Mouse (Mus musculus) forebrain, embryonic 14.5 days (tissue): Measurements from ENCODE around the gene Tmem267. TPM values are rescaled to one million over a fixed set of nuclear protein-coding genes. Genes with fewer than 3 reads are reported as not detected.

Experiments
- ATAC-seq: fragments of 200-750 bp; cut with Nextera tagmentation; 2 replicates; pipeline ENCODE4 v1.8.0; 2017; ENCODE audit warnings: mild to moderate bottlenecking, moderate library complexity
- DNase-seq: peaks from one replicate; pipeline ENCODE4 v3.0.0-alpha.2; 2015; ENCODE audit warnings: low spot score
- H3K27ac ChIP-seq: fragments of 300-500 bp; sonication (generic); 2 replicates; pipeline ENCODE4 v1.5.1; 2014; ENCODE audit warnings: low read depth, mild to moderate bottlenecking, control low read depth, low read length, moderate library complexity
- H3K27me3 ChIP-seq: fragments of 300-500 bp; sonication (generic); replicated peaks from 2 replicates; pipeline ENCODE4 v1.6.1; 2014; ENCODE audit warnings: low read length, control low read depth, mixed read lengths; ENCODE audit not compliant: control insufficient read depth, insufficient read depth
- H3K36me3 ChIP-seq: fragments of 300-500 bp; sonication (generic); 2 replicates; pipeline ENCODE4 v1.6.1; 2014; ENCODE audit warnings: low read length, control low read depth; ENCODE audit not compliant: control insufficient read depth, insufficient read depth
- H3K4me1 ChIP-seq: fragments of 300-500 bp; sonication (generic); 2 replicates; pipeline ENCODE4 v1.6.1; 2014; ENCODE audit warnings: antibody characterized with exemption, low read length, control low read depth; ENCODE audit not compliant: control insufficient read depth, insufficient read depth
- H3K4me2 ChIP-seq: fragments of 300-500 bp; sonication (generic); 2 replicates; pipeline ENCODE4 v1.6.1; 2014; ENCODE audit warnings: mild to moderate bottlenecking, control low read depth, low read length
- H3K4me3 ChIP-seq: fragments of 300-500 bp; sonication (generic); 2 replicates; pipeline ENCODE4 v1.5.1; 2014; ENCODE audit warnings: low read depth, low read length, control low read depth
- H3K9ac ChIP-seq: fragments of 300-500 bp; sonication (generic); 2 replicates; pipeline ENCODE4 v1.6.1; 2014; ENCODE audit warnings: mild to moderate bottlenecking, low read length, control low read depth, moderate library complexity
- H3K9me3 ChIP-seq: fragments of 300-500 bp; sonication (generic); replicated peaks from 2 replicates; pipeline ENCODE4 v1.6.1; 2016; ENCODE audit warnings: low read length, control low read depth, mixed read lengths; ENCODE audit not compliant: control insufficient read depth
- WGBS: fragments of 180-500 bp; shearing (Covaris S2); extraction: QIAGEN DNeasy Blood & Tissue Kit; methylation state at CpG from one replicate; pipeline ENCODE4 v1.1.7; 2014; 5-methylcytosine and 5-hydroxymethylcytosine counted together
- polyA plus RNA-seq: library from polyadenylated mRNA; unstranded; fragments of >200 nt; fragmentation: Nextera tagmentation; extraction: Ambion mirVana; gene quantifications from 2 replicates; pipeline ENCODE4 v1.2.1, GENCODE M21; 2014

Tmem267 gene
- polyA plus RNA-seq, 1 experiment from 2014 or later: 4.5 TPM

DNA sequence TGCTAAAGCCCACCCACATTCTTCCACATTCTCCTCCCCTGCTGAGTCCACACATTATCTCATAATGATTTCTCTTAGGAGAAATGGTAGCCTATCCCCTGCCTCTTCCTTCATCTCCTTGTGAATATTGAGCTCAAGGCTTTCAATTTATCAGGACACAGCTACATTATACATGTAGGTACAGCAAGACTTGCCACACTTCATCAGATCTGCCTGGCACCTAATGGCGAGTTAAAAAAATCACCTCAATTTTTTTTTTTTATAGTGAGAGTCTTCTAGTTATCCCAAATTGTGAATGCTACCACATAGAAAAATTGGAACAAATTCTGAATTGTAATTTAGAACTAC, 161.8 kb downstream of the Tmem267 start:
- ATAC-seq: 0 out of 2 replicates have a peak, but pooled peaks have one; percentile 32

DNA sequence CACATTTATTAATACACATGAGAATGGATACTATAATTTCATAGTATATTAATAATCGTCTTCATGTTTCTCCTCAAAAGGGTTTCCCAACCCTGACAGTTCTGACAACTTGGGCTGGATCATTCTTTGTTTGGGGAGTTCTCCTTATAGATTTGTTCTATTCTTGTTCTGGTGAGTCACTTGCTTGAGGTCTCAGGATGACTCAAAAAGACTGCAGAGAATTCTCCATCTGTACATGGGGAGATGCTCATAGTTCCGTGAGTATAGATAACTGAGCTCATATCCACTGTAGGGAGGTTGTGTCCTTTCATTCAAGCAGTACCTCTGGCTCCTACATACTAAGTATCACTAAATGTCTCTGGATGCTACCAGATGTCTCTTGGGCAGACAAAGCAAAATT, 166.9 kb downstream of the Tmem267 start:
- DNase-seq: no peak
- Histone ChIP-seq H3K4me3 (no peak overlapping the region), H3K27me3 (no peaks in the 10 kb centered on the region), H3K9ac (no peak overlapping the region), H3K4me2 (no peak overlapping the region), H3K36me3 (no peaks in the 10 kb centered on the region), H3K4me1 (no peaks in the 10 kb centered on the region), H3K27ac (no peak overlapping the region), H3K9me3 (no peaks in the 10 kb centered on the region)
- WGBS: 95% methylated on average over 2 of the region's 2 CpGs
- ATAC-seq: no peak

More for the DNA sequence above, 161.8 kb downstream of the Tmem267 start:
- H3K9me3 ChIP-seq: no peaks in the 10 kb centered on the region
- peak overlapping the region; percentile 13; the same call in 1 of the 2 replicates for H3K4me2 ChIP-seq
- H3K27ac ChIP-seq: peak overlapping the region; percentile 29; the same call in 1 of the 2 replicates
- no peaks in the 10 kb centered on the region for H3K4me1 ChIP-seq
- 74% methylated on average over 1 of the region's 1 CpGs for WGBS
- no peaks in the 10 kb centered on the region for H3K27me3 ChIP-seq
- no peak for DNase-seq
- H3K9ac ChIP-seq: peak overlapping the region; percentile 26
- no peak overlapping the region for H3K4me3 ChIP-seq
- H3K36me3 ChIP-seq: no peaks in the 10 kb centered on the region

DNA sequence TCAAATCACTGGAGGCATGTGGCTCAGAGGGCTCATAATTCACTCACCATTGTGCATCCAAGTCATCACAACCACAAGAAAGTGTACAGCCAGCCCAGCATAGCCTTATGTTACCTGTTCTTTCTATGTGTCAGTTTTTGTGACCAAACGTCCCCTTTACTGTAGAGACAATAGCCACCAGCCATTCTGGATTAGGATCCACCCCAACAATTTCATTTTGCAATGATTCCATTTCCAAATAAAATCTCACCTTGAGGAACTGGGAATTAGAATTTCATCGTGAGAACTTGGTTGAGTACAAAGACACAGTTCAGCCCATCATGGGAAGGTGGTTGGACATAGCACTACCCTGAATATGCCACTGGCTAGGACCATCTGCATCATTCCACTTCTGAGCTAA, 168.4 kb downstream of the Tmem267 start:
- Histone ChIP-seq H3K27ac (no peak overlapping the region), H3K9ac (no peak overlapping the region), H3K9me3 (no peaks in the 10 kb centered on the region), H3K27me3 (no peaks in the 10 kb centered on the region), H3K36me3 (no peaks in the 10 kb centered on the region), H3K4me1 (no peaks in the 10 kb centered on the region), H3K4me3 (no peak overlapping the region), H3K4me2 (no peak overlapping the region)
- DNase-seq (no peak), ATAC-seq (no peak)
- WGBS: 86% methylated on average over 2 of the region's 2 CpGs

DNA sequence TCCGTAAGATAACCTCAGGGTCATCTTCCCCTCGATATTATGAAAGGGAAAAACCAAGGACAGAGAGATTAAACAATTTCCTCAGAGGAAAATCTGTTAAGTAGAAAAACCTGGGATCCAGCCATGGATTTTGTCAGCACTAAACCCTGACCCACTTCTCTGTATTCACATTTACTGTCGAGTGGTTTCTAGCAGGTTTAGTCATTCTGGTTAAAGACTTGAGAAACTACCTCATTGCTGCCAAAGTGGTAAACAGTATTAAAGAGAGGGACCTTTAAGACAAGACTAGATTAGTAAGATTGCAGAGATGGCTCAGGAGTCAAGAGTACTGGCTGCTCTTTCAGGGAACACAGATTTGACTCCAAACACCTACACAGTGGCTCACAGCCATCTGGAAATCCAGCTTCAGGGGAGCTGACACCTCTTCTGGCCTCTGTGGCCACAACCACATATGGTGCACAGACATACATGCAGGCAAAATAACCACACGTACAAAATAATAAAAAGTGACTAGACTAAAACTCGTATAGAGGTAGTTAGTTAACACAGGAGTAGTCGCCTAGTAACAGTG, 169.1 kb downstream of the Tmem267 start:
- DNase-seq (no peak), ATAC-seq (no peak)
- WGBS: 88% methylated on average over 6 of the region's 6 CpGs
- H3K9ac ChIP-seq: no peak overlapping the region
- no peaks in the 10 kb centered on the region for H3K4me1 ChIP-seq
- no peak overlapping the region for H3K4me2 ChIP-seq
- no peak overlapping the region for H3K4me3 ChIP-seq
- no peak overlapping the region for H3K27ac ChIP-seq
- H3K9me3 ChIP-seq: no peaks in the 10 kb centered on the region
- no peaks in the 10 kb centered on the region for H3K27me3 ChIP-seq
- no peaks in the 10 kb centered on the region for H3K36me3 ChIP-seq

Other genes starting within 250 kb of the Tmem267 start
- gene Paip1, start 59.4 kb upstream of the Tmem267 start, polyA plus RNA-seq: 141 and 148 TPM in 2 replicates
- 110 and 125 TPM in 2 replicates for gene 4833420G17Rik, start 25.3 kb upstream of the Tmem267 start, polyA plus RNA-seq
- gene 3110070M22Rik, start 344 bp downstream of the Tmem267 start, polyA plus RNA-seq: 0.40 and 4.1 TPM in 2 replicates
- gene Ccl28, start 135.8 kb downstream of the Tmem267 start, polyA plus RNA-seq: 0.14 and 0.31 TPM in 2 replicates
- 311 and 398 TPM in 2 replicates for gene Hmgcs1, start 202.3 kb downstream of the Tmem267 start, polyA plus RNA-seq